Mouse (Mus musculus): ENCODE data around the gene Ggact. TPM values are rescaled to one million over a fixed set of nuclear protein-coding genes. Genes with fewer than 3 reads are reported as not detected.

Ggact gene
- total RNA-seq, 1 experiment from 2014 or later, result 40.9 TPM

DNA sequence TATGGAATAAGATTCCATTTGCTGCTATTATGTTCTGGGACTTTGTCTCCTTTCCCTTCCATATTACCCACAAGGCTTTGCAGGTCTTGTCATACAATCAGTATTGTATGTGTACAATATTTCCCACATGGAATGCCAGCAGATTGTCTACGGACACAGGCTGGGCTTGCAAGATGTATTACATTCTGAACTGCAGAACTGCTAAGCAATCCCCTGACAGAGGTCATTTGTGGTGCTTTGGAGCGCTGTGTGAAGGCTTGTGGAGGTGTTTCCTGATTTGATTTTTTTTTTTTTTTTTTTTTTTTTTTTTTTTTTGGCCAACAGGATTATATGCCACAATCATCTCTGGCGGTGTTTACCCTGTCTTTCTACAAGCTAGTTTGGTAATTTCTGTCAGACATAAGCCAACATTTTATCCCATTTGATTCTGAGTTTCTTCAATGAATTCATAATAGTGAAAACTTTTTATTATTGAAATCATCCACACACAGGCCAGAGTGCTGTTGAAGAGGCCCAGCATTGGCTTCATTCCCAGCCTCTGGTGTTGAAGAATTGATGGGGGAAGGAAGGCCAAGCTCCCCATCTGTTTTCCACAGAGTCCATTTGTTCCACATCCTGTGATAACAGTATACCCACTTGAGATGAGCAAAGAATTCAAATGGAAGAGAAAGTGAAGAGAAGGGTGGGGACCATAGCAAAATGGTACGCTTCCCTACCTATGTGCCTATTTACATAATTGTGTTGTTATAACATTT, 45.8 kb downstream of the Ggact start:
- DNase-seq, result no peak

DNA sequence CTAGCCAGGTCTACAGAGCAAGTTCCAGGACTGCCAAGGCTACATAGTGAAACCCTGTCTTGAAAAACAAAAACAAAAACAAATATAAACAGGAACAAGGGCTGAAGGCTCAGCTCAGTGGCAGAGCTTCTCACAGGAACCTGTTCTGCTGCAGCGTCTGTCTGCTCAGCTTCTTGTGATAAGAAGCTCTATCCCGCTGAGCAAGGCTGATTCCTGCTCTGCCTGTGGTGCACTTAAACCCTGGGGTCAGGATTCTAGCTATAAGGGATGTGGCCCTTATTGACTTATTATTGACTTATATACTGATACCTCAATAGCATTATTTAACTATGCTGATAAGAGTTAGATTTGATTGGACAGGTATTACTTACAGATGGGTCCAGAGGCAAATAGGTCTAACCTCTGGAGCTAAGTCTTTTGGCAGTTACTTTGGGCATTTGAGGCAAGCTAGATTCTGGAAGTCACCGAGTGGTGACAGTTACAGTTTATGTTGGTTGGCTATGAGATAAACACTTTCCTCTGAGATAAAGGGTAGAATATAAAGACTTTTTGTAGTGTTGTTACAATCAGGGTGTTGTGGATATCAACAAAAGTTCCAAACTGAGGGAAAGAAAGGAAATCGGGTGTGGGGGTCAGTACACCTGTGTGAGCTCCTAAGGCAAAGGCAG, 48.0 kb downstream of the Ggact start:
- DNase-seq, result no peak

DNA sequence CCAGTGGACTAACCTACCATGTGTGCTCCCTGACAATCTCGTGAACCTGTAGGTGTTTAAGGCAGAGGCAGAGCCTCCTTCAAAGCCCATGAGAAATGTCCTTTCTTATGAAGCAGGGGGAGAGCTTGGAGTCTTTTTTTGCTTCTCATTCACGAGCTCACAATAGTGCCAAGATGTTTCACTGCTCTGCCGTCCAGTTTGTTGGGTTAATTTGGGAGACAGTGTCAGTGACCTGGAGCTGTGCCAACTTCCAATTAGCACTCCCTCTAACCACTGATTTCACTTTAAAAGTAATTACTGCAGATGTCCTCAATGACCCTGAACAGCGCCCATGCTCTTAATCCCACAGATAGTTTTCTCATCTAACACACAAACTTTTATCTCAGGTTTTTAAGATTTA, 50.9 kb downstream of the Ggact start:
- DNase-seq, result no peak

DNA sequence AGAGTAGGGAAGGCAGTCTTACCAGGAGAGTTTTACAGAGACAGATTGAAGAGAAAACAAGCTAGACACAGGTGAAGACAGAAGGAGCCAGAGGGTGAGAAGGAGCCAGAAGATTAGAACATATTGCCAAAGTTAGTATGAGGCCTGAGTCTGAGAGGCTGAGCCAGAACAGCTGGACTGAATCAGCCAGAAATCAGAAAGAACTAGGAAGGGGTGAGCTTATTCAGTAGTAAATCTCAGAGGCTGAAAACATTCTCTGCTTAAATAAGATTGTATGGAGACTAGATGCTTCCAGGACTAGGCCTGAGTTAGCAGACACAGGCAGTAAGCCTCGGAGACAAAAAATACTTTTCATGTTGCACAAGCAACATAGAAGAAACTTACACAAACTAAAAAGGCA, 53.8 kb downstream of the Ggact start:
- DNase-seq, result no peak

DNA sequence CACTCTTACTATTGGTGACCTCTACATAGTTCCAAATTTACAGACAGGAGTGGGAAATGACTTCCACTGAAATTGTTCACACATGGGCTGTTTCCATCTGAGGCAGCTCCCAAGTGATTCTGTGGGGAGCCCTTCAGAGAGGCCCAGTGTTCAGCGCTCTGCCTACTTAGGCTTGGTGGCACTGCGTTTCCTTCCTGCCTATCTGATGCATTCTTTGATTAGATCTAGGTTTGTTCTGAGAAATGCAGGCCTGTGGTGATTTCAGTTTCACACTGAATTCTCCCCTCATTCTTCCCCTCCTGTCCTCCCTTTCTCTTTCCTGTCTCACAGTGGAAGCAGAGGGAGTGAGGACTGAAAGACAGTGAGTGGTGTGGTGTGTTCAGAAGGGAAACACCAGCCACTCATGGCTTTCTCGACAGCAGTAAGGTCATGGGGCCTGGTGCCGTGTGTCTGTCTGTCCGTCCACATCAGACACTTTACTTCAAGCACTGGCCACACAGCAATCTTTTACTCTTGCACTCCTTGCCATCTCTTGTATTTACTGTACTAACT, 61.0 kb downstream of the Ggact start:
- DNase-seq, result no peak

DNA sequence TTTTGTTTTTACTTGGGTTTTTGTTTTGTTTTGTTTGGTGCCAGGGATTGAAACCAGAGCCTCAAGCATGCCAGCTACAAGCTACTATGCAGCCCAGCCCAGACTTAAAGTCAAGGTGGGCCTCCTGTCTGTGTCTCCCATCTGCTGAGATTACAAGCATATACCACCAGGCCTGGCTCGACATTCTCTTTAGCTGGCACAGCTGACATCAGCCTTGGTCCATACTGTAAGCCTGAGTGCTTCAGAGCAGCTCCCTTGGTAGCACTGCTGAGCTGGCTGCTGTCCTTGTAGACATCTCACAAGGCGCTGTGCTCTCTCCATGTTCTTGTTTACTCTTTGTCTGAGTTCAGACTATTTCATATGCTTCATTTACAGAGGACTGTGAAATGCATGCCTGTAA, 76.5 kb downstream of the Ggact start:
- no peak for DNase-seq

DNA sequence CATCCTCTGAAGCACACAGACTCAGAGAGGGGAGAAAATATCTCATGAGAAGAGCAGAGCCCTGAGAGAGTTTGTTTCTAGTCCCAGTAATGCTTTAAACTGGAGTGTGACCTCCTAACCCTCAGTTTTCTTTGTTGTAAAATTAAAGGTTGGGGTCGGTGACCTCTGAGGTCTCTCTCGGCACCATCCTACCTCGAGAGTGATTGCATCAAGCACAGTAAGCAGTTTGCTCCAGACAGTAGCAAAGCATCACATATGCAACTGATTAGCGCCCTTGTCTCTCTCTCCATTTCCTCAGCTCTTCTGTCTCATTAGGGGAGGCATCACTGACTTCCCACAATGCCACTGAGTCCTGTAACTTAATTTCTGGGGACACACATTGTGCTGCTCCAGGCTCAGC, 77.3 kb downstream of the Ggact start:
- DNase-seq, result no peak

DNA sequence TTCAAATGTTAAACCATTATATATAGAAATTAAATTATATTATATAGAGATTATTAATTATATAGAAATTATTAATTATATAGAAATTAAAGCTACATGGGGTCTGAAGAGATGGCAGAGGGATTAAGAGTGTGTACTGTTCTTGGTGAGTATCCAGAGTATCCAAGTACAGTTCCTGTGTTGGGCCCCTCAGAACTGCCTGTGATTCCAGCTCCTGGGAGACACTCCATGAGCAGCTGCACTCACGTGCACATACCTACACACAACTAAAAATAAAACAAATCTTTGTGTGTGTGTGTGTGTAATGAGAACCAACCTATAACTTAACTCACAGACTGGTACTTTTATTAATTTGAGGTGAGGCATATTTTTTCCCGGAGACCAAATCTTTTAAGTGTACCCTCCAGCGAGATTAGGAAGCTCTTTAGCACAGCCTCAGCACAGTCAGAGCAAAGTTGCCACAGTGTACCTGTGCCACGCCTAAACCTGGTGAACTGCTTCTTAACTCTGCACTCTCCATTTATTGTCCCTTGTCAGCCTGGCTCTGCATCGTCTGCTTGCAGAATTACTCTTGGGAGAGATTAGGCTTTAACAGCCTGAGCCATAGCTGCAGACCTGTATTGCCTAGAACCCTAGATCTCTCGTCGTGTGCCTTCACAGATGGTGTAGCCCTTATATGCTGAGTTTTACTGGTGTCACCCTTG, 77.9 kb downstream of the Ggact start:
- no peak for DNase-seq

DNA sequence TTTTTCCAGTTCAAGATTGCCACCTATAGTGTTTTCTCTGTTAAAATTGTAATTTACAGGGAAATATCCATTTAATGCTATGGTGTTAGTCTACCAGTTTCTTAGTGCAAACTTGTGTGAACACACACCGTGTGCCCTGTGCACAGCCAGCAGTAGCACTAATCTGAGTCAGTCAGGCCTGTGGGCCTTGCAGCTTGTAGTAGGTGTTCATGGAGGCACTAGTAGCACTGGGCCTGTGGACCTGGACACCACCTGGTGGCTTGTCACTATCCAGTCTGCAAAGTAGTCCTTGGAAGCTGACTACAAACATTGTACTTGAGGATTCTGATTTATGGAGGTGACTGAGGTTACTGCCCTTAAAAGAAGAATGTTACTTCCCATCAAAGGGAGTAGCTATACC, 78.8 kb downstream of the Ggact start:
- no peak for DNase-seq

DNA sequence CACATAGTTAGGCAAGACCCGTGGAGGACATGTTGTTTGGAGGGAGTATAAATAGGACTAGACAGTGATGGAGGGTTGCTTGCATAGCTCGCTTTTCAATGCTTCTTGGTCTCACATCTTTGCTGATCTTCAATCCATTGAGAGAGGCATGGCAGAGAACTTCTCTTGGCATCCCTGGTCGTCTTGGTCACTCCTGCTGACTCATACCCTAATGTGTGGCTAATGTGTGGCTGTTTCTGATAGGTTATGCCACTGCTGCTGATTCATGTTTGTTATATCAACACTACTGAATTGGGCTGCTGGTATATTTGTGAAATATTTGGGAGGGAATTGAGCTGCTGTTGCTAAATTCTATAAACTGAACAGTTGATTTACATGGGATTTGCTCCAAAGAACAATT, 79.9 kb downstream of the Ggact start:
- no peak for DNase-seq

DNA sequence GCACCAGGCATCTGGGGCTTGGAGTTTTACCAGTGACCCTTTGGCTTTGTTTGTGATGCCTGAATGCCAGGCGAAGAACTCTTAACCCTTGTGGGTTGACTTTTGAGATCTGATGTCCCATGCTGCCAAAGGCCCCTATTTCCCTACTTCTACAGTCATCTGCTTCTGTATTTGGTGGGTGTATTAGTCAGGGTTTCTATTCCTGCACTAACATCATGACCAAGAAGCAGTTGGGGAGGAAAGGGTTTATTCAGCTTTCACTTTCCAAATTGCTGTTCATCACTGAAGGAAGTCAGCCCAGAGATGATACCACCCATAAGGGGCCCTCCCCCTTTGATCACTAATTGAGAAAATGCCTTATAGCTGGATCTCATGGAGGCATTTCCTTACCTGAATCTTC, 83.1 kb downstream of the Ggact start:
- DNase-seq, result no peak

DNA sequence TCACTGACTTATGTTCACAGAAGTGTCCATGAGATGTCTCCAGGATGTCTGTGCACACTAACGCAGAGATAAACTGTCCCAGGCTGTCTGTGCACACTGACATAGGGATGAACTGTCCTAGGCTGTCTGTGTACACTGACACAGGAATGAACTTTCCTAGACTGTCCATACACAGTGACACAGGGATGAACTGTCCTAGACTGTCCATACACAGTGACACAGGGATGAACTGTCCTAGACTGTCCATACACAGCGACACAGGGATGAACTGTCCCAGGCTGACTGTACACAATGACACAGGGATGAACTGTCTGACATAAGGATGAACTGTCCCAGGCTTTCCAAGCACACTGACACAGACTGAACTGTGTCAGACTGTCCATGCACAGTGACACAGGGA, 88.1 kb downstream of the Ggact start:
- no peak for DNase-seq

DNA sequence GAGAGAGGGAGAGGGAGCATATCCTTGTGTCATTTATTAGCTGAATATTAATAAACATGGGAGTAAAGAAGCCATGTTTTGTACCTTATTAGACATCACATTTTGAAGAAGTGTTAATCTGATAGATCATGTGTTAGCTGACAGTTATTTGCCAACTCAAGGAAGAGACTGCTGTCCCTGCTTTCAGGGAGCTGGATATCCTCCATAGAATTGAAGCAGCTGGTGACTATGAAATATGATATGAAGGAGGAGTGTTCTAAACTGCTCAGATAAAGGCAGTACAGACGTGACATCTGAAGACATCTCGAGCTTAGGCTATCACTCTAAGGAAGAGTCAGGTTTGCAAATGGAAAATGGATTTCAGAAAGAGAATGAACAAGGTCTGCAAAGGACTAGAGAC, 89.8 kb downstream of the Ggact start:
- DNase-seq, result no peak

DNA sequence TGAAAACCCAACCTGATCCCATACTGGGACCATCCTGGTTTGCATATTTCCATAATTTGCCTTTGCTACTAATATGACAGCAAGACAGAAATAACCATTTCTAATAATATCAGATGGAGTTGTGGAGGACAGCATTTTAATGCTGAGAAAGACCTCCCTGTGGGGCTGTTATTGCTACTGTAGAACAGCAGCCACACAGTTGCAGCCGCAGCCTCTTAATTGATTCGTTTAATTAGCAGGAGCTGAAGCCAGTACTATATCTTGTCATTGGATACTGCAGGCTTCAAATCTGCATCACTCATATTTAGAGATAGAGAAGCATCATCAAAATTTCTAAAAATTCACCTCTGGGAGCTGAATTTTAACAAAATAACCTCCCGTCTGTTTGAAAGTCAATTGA, 92.6 kb downstream of the Ggact start:
- DNase-seq, result no peak

DNA sequence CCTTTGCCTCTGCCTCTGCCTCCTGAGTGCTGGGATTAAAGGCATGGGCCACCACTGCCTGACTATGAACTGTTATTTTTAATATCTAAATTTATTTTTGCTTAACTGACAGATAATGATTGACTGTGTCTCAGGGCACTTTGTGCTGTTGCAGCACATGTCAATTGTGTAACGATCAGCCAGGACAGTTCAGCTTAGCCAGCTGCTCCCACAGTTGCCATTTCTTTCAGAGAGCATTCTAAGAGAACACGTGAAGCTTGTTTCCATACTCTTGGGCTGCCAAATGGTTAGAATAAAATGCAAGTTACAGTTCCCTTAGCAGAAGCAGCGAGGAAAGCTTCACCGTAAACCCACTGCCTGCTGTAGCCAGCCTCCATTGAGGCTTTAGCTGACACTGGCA, 113.3 kb downstream of the Ggact start:
- no peak for DNase-seq

DNA sequence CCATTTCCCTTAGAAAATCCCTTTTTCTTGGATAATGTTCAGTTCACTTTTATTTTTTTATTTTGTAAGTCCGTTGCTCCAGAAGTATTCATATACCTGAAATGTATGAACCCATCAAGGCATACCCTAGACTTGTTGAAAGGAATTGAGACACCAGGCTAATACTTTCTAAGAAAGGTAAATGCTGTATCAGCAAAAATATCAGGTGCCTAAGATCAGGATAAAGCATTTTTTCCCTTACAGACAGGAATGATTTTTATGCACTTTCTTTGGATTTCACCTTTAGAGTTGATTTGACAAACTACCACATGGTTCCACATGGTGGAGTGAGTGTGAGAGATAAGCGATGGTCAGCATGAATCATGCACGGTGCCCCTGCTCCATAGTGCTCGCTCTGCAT, 120.2 kb downstream of the Ggact start:
- no peak for DNase-seq

DNA sequence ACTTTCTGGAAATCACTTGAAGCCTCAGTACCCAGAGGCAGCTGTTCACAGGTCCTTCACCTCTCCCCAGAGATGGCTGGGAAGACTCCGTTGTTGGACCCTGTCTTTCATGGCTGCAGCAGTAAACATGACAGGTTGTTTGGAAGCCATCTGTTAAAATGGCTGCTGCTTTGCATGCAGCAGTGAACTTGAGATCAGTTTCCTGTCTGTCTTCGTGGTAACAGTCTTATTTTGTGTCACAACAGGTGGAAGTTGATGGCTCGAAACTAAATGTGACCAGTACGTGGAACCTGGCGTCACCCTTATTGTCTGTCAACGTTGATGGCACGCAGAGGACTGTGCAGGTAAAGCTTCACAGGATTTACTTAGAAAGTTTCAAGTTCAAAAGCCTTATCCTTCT, 123.4 kb downstream of the Ggact start:
- DNase-seq, result no peak

DNA sequence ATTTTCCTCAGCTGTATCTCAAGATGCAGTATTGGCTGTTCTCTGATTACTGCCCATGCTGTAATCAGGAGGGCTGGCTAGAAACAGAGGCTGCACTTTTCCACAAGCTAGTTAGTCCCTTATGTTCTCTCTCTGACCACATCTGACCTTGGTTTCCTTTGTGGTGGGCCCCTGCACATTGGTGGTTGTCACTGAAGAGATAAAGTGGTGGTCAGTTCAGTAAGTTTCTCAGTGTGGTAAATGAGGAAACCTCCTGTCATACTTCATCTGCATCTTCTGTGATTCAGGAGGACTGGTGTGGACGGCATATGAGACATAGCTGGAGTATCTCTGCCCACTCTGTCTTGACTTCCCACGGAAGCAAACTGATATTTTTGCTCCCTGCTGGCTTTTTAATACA, 125.4 kb downstream of the Ggact start:
- DNase-seq, result no peak

DNA sequence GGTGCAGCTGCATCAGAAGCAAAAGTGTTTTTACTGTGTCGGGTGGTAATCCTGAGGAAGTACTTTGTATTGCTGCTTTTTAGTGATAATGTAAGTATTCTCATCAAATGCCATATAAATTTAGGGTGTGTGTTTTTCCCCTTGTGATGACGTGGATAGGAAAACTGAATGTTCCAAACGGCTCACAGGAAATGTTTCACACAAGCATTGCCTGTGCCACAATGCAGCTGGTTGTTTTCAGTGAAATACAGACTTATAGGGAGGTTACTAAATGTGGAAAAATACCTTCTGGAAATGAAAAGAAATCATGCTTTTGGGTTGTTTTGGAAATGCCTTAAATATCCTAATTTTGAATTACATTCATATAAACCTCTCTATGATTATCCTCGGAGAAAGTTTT, 128.9 kb downstream of the Ggact start:
- no peak for DNase-seq

DNA sequence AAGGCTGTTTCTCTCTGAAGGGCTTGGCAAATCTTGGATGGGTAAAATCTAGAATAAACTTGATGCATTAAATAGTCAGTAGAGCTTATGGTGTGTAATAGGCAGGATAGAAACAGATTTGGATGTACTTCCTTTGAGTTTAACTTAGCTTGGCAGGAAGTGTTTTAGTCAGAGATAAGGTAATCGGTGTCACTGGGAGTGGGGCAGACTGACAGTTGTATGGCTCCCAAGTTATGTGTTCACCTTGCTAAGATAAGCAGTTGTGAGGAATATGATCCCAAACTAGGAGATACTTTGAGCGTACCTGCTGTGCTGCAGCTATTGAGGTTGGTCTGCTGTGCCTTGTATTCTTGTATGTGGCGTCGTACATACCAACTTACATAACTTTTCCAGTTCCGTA, 147.1 kb downstream of the Ggact start:
- DNase-seq, result no peak

Data from adrenal gland, postnatal 14 days (tissue).